In the genomic region with DNA sequence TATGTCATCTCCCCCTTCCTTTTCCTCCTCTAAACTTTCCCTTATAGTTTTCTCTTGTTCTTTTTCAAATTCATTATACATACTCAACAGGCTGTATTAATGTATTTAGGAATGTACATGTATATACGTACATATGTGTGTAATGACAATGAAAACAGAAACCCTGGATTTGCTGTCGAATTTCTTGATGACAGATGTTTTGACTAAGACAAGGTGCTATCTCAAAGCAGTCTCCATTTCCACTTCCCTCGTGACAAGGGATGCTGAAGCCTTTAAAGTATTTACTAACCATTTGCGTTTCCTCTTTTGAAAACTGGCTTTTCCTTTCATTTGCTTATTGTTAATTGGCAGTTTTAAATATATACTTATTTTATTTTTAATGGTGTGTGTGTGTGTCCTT, we compare ENCODE assay signal across 27 mouse cellular contexts.
"Had no signal": no experiment of that assay in that cellular context is flagged by ENCODE, and none has a peak within 500 bp of the region (broad histone marks: within the 10 kb centered on the region; RNA-seq: fewer than 3 reads in every experiment).

No protein-coding gene starts in this region.

- H3K27me3 ChIP-seq: embryonic facial prominence, embryonic 12.5 days; embryonic facial prominence, embryonic 13.5 days; embryonic facial prominence, embryonic 15.5 days; forebrain, embryonic 12.5 days; forebrain, embryonic 13.5 days; forebrain, embryonic 15.5 days had no signal

- ATAC-seq: forebrain, embryonic 13.5 days; forebrain, embryonic 14.5 days; forebrain, embryonic 15.5 days; forebrain, embryonic 16.5 days; forebrain, postnatal 0 days had no signal

- H3K36me3 ChIP-seq: embryonic facial prominence, embryonic 10.5 days; embryonic facial prominence, embryonic 12.5 days; embryonic facial prominence, embryonic 13.5 days; embryonic facial prominence, embryonic 15.5 days; forebrain, embryonic 10.5 days; forebrain, embryonic 12.5 days; forebrain, embryonic 15.5 days had no signal

- H3K9ac ChIP-seq: embryonic facial prominence, embryonic 12.5 days; embryonic facial prominence, embryonic 13.5 days; embryonic facial prominence, embryonic 15.5 days; forebrain, embryonic 12.5 days; forebrain, embryonic 13.5 days; forebrain, embryonic 15.5 days; forebrain, postnatal 0 days had no signal

- H3K27ac ChIP-seq: embryonic facial prominence, embryonic 10.5 days; embryonic facial prominence, embryonic 12.5 days; embryonic facial prominence, embryonic 13.5 days; embryonic facial prominence, embryonic 15.5 days; forebrain, embryonic 10.5 days; forebrain, embryonic 12.5 days; forebrain, embryonic 13.5 days; forebrain, embryonic 15.5 days; gastrocnemius, adult 2 months; heart, adult 2 months had no signal

- H3K9me3 ChIP-seq: embryonic facial prominence, embryonic 10.5 days; embryonic facial prominence, embryonic 12.5 days; embryonic facial prominence, embryonic 13.5 days; embryonic facial prominence, embryonic 15.5 days; forebrain, embryonic 10.5 days; forebrain, embryonic 12.5 days; forebrain, embryonic 13.5 days; forebrain, embryonic 15.5 days had no signal

- DNase-seq: cerebellum, adult 8-10 months; cerebellum, adult 9-10 months; cerebellum, adult 9-11 months; cerebellum, postnatal 10 days; cerebellum, postnatal 14 days; cerebellum, postnatal 25 days; cerebellum, postnatal 36 days; embryo, embryonic 11 days; forebrain, postnatal 0 days; gastrocnemius, adult 2 months; gastrocnemius, postnatal 10 days; gastrocnemius, postnatal 14 days; gastrocnemius, postnatal 25 days; gastrocnemius, postnatal 36 days; heart, adult 18-20 months; heart, adult 2 months had no signal

- H3K4me2 ChIP-seq: embryonic facial prominence, embryonic 12.5 days; embryonic facial prominence, embryonic 13.5 days; embryonic facial prominence, embryonic 15.5 days; forebrain, embryonic 12.5 days; forebrain, embryonic 13.5 days; forebrain, embryonic 15.5 days had no signal

- H3K4me1 ChIP-seq: embryonic facial prominence, embryonic 15.5 days had no signal

- H3K4me3 ChIP-seq: embryonic facial prominence, embryonic 10.5 days; embryonic facial prominence, embryonic 12.5 days; embryonic facial prominence, embryonic 13.5 days; embryonic facial prominence, embryonic 15.5 days; erythroblast, embryonic 14.5 days; forebrain, embryonic 10.5 days; forebrain, embryonic 12.5 days; forebrain, embryonic 13.5 days; forebrain, embryonic 15.5 days; gastrocnemius, adult 2 months; heart, adult 2 months had no signal
